Mouse (Mus musculus) cerebellum, postnatal 10 days (tissue): ENCODE results near the gene Vps13a.

Experiments
- DNase-seq, 2 experiments: peaks; one replicate each; pipeline ENCODE4 v3.0.0; 2021; ENCODE audit warnings: mixed read lengths in 2 of 2

Gene Vps13a

DNA sequence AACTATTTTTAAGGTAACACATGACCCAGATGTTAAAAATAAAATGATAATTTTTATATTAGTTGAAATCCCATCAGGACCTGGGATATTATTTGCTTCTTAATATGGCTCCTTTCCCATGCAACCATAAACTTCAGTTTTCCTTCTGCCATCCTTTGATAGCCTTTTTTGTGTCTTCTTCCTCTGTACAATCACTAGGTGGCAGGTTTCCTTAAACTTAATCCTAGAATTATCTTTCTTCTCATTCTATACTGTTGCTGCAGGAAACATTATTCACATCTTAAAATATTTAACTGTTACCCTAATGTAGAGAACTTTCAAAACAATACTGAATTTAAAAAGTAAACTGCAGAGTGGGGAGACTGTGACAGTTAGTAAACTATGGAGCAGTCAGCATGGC lies 24.9 kb downstream of the Vps13a start:
- DNase-seq, result no peak

DNA sequence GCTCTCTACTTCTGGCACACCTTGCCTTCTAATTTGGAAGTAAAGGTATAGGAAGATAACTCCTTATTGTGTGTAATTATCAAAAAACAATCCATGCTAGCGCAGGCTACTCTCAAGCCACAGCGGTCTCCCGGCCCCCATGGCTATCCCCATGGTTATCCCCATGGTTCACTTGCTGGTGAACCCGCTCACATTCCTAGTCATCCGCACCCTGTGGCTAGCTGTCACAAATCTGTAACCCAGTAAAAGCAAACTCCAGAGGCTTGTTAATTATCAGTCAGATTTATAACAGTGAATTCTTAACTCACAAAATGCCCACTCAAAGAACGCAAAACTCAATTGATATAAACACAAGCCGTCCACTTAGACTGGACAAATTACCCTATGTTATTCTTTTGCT lies 25.5 kb downstream of the Vps13a start:
- no peak for DNase-seq

DNA sequence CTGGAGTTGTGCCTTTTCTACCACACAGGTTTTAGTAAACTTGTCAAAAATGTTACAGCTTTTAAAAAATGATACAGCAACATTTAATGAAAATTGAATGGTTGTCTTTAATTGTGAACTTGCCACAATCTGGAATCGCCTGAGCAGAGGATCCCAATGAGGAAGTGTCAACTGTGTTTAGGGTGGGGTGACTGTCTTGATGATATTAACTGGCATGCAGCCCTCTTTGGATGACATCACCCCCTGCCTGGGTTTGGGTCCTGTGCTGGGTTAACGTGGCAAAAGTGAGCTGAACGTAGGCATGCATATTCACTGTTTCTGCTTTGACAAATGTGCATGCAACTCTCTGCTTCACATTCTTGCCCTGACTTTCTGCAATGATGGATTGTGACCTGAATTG lies 27.6 kb downstream of the Vps13a start:
- no peak for DNase-seq

DNA sequence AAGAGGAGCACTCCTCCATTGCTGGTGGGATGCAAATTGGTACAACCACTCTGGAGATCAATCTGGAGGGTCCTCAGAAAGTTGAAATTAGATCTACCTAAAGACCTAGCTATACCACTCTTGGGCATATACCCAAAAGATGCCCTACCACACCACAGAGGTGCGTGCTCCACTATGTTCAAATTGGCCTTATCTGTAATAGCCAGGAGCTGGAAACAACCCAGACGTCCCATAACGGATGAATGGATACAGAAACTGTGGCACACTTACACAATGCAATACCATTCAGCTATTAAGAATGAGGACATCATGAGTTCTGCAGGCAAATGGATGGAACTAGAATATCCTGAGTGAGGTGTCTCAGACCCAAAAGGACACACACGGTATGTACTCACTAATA lies 43.9 kb downstream of the Vps13a start:
- DNase-seq, result no peak

DNA sequence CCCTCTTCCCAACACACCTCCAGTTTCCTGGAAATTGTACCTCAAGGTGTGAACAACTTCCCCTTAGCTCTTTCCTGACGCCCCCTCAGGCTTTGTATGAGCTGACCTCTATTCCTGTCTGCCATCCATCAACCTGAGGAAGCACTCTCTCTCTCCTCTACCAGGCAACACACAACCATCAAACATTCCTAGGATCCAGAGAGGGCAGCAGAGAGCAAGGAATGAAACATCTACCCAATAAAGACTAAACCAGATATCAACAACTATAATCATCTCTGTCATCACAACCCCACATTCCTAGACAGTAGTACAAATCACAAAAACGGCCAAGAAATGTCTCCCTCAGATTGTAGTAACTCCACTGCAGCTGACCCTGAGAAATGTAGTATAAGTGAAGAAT lies 52.0 kb downstream of the Vps13a start:
- peak; percentile 9 to 13 for DNase-seq

DNA sequence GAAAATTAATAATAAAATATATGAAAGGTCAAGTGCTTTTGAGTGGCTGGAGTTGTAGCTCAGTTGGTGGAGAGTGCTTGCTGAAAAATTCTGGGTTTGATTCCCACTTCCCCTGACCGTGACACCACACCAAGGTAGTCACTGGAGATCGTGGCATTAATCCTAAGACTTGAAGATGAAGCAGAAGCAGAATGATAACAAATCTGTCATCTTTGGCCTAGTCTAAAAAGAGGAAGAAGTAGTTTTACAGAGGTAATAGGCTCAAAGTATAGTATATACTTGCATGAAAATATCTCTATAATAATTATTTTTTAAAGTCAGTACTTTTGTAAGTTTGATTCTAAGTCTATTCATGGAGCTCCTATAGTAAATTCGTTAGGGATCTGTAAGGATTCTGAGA lies 65.5 kb downstream of the Vps13a start:
- DNase-seq, result no peak

DNA sequence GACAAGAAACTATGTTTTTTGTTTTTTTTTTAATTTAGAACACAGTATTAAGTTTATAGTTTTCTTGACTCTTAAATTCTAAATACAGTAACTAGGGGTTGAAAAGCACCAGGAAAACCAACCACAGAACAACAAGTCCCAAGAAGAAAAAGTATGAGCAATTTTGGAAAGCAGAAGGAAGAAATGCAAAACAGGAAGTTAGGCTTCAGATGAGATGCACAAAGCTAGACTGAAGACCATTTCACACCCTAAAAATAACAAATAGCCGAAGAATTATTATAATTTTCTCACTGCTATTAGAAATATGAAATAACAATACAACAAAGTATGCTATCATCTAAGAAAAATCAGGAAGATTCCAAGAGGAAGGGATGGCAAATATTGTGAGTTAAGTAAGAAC lies 78.9 kb downstream of the Vps13a start:
- DNase-seq, result no peak

DNA sequence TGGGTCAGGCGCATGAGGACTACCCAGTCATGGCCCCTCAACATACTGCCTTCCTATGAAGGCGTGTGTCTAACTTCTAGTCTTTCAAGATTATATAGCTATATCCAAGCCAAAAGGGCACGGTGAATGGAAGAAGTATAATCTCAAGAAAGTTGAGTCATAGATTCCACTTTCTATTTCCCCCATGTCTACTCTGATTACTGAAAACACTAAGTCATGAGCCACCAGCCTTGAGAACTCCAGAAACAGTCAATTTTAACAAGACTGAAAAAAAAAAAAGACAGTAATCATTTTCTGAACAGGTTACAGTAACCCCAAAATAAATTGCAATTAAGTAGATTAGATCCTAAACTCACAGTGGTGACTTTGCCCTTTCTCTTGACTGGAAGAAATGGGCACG lies 95.8 kb downstream of the Vps13a start:
- no peak for DNase-seq

DNA sequence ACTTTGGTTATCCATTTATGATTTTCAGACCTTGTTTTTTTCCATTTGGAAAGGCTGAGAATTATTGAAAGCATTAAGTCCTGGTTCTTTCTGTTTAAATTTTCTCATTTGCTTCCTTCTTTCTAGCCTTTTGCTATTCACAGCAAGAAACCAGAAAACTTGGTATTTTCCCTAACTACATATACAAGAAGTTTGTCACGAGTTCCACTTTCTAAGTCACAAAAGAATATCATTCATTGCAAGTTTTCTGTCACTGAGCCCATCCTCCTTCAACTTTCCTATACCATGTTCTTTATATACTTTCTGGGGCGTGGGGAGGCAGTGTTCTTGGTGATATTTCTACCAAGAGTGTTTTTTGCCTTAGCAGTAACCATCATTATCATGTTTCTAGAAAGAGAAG lies 96.5 kb downstream of the Vps13a start:
- DNase-seq, result no peak

DNA sequence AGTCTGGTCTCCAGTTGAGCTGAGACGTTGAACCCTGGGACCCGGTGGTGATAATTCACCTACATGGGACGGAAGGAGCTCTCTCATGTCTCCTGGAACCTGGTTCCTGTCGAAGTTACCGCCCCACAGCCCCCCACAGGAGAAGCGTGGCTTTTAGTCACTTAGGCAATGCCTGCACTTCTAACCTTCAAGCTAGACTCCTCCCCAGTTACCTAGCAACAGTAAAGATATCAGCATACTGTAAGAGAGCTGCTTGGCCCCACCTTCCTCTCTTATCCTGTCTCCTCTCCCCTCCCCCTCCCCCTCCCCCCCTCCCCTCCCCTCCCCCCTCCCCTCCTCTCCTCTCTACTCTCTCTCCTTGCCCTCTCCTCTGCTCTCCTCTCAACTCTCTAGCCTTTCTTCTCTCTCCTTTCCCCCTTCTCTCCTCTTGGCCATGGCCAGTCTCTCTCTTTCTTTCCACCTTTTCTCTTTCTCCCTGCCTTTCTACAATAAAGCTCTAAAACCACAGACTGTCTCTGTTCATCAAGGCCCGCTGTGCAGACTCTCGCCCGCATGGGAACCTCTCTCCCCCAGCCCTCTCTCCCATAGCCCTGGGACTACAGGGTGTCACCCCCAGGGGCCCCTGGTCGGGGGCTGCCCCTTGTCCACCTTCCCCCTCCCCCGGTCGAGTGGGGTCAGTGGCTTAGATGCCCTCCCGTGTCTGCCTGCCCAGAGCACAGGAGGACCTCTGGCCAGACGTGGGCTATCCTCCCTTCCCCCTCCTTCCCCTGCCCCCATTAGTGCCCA lies 154.9 kb downstream of the Vps13a start:
- no peak for DNase-seq

DNA sequence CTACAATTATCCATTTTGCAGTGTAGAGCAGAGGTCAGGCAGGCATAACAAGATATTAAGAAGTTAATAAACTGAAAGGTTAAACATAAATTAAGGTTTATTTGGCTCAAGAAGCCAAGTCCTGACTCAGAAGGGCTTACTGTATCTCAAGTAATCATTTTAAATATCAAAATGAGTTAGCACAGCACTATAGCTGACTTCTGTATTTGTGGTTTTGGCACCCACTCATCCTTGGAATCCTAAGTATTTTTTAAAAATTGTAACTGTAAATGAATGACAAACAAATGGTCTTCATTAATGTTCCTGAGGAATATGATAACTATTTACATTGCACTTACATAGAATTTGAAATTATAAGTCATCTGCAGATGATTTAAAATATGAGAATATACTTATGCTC lies 155.7 kb downstream of the Vps13a start:
- no peak for DNase-seq

DNA sequence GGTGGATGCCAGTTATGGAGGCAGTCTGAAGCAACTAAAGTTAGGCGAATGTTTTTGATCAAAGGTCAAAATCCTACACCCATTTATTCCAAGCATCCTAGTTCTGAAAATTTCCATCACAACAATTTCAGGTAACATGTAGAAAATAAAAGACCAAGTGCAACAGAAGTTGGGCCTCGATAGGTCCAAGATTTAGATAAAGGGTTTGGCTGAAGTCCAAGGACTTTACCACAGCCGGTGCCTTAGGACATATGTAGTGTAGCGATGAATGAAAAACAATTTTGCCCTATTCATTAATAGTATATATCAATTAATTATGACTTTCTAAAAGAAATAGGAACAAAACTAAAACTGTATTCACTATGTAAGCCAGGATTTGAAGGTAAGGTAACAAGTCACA lies 157.6 kb downstream of the Vps13a start:
- DNase-seq, result no peak

DNA sequence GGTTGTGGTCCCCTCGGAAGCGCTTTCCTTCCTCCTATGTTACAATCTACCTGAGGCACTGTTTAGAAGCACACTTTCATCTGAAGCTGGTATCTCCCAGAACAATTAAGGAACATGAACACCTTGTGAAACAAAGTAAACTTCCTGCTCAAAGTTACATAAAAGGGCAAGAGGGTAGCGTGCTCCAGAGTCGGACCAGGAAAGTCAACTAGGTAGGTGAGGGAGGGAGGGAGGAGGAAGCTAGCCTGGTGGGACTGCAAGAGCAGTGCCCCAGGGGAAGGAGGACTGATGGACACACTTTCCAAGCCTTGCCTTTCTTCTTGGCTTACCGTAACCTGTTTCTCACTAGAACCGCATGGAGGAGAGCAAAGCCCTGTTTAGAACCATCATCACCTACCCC lies 173.1 kb downstream of the Vps13a start:
- DNase-seq, result no peak

DNA sequence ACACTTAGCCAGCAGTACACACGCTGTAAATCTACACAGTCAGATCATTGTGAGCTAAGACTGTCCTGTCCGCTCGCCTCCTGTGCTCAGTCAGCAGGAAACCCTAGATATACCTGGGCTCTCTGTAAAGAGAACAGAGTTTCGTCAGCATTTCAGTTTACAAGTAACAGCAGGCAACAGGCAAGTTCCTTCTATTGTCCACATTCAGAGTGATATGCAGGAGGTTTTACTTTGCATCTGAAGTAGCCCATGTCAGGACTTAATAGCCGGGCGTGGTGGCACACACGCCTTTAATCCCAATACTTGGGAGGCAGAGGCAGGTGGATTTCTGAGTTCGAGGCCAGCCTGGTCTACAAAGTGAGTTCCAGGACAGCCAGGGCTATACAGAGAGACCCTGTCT lies 178.7 kb downstream of the Vps13a start:
- no peak for DNase-seq

DNA sequence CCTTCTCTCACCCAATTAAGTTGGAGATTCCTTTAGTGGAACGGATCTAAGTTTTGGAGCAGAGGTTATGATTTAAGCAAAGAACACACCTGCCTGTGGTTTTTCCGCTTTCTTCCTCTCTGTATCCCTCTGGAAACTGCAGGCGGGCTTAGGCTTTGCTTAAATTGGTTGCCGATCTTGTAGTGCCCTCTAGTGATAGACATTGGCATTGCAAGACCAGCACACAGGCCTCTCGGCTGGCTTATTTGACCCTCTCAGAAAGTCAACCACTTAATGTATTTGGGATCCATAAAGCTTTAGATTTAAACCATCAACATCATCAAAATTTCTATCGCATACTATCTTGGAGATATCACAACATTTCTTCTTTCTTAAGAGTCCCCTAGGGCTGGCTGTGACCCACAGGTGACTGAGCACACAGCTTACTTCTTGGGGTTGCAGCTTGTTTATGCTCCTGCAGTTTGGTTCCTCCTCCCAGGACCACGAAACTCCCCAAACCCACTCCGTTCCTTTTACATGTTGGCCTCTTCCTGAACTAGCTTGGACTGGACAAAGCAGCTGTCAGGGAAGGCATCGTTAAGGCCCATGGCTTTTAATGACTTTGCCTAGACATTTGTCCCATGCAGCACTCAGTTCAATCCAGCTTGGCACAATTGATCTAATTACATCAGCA lies 181.3 kb downstream of the Vps13a start:
- DNase-seq, result peak; percentile 89 to 93

DNA sequence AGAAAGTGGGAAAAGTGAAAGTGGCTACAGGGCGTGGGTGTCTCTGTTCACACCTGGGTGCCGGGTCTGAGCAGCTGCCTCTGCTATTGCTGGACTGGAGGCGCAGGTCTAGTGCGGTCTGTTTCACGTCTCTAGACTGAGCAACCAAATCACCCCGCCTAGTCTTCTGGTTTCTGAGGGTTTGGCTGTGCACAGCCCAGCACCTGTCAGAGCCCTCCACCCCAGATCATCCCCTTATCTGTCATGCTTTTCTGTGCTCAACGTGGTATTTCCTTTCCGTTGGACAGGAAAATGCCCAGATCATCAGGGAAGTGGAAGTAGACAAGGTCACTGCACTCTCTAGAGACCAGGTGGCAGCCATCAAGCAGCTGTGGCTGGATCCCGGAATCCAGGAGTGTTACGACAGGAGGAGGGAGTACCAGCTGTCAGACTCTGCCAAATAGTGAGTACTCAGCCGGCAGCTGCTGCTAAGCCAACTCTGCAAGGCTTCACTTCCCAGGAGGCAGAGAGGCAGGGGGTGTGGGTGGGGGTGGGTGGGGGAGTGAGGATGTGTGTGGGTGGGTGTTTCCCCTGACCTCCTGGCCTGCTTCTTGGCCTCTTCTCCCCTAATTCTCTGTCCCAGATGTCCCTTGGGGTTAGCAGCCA lies 182.0 kb downstream of the Vps13a start:
- DNase-seq, result peak; percentile 9 to 20

DNA sequence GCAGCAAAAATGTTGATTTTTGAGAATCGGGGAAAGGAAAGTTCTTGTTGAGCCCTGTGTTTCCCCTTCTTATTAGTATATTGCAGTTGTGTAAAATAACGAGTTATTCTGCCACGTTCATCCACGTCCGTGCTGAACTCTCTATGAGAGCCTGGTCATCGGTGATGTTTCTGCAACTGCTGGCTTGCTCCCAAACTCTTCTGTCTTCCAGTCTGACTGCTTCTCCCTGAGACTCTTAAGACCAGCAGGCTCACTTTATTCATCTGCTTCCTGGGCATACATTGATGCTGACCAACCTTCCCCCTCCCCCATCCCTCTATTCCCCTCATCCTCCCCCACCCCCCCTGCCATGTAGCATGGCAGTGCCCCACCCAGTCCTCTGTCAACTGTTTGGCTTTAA lies 183.5 kb downstream of the Vps13a start:
- peak in 1 of 2 experiments; percentile 11 for DNase-seq

DNA sequence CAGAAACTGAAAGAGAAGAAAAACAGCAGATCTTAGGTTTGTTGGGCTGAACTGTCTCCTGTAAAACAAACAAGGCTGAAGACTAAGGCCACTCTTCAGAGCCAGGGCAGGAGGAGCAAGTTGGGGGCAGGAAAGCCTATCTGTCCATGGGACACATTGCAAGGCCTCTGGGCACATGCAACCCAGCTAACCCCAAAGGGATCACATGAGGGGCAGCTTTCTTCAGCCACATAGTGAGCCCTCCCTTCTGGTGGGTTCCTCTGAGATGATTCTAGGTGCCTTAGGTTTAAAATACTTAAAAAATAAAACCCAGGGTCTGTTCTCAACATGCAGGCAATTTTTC lies 186.8 kb downstream of the Vps13a start:
- DNase-seq, result no peak

DNA sequence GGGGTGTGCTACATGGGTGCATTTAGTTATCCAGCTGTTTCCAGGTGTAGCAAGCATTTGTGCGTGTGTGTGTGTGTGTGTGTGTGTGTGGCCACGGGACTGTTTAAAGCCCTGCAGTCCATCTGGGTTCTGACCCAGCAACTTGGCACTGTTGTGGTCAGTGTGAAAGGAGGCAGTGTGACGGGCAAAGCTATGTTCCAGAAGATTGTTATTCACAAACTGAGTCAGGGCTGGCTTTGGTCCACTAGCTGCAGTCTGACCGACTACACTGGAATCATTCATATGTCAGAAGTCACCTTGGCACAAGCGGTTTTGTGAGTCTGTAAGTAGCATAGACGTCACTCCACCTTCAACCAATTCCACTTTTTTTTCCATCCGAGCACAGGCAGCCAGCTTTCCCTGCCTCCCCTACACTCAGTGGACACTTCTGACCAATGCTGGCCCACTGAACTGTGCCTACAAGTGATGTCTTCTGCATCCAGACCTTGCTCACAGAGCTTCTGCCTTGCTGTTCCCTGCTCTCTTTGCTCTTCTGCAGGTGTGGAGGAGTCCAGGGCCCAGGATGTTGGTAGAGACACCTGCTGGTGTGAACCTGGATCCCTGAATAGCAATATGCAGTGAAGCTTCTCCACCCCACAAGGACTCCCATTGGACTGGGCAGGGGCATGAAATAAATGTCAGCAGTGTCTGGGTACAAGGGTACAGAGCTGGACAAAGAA lies 187.3 kb downstream of the Vps13a start:
- peak; percentile 24 to 38 for DNase-seq

DNA sequence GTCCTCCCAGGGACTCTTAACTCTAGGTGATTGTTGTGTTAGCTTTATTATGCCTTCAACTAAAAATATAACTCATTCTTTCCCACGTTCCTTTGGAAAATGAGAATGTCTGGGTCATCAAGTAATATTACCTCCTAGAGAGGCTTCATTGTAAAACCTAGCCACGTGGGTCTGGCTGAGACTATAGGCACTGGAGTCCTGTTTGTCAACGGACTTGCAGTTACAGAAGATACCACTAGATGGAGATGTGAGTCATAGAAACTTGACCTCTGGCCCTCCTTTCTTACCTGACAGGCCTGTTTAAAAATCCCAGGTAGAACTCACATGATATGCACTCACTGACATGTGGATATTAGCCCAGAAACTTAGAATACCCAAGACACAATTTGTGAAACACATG lies 195.4 kb downstream of the Vps13a start:
- peak; percentile 34 to 64 for DNase-seq

DNA sequence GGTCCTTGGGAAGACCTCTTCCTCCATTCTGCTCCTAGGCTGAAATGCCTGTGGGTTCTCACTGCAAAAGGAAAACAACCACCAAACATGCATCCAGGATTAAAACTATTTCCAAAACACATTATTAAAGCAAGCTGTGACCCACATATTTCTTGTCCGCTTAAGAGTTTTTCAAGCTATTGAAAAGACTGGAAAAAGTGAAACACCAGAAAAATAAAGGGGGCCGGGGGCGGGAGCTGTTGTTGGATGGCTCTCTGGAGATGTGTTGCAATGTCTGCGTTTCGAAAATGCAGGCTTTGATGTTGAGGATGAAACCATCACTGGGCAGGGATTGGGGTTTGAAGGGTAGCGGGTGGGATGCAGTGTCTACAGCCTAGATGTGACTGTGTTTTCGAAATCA lies 196.2 kb downstream of the Vps13a start:
- DNase-seq, result no peak

DNA sequence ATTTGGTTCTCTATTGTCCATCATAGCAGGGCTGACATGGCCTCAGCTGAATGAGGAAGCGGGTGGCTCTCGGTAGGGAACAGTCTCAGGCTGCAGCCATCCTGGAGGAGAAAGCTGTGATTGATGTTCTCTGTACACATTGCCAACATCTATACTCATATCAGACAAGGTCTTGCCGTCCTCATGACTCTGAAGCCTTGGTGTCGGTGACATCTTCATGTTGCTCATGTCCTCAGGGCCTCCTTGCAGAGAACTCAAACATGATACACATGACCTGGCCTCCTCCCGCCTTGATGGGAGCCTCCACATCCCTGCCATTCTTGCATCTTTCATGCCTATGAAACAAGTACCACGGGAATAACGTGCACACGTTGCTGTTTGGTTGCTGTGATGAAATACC lies 200.2 kb downstream of the Vps13a start:
- no peak for DNase-seq

DNA sequence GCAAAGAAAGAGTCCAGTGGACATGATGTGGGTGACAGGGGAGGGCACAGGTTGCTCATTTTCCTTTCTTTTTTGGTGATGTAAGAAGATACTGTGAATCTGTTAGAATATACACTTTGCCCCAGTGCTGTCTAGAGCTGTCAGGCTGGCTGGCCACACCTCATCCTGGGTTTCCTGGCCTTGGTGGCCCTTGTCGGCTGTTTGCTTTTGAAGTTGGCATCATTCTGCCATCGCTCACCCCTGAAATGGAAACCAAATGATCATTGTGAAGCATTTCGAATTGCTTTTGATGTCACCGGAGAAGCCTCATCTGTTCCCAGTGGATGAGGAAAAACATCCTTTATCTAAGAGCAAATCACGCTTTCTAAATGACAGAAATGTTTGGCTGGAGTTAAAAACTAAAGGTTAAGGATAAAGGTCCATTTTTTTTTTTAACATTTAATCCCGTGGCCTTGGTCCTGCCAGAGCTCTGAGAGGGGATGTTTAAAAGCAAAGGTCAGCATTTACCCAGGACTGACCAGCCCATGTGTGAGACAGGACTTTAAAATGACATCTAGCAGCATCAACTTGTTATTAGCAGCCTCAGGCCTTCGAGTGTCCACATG lies 201.0 kb downstream of the Vps13a start:
- no peak for DNase-seq
